Mouse (Mus musculus): Measurements from ENCODE around the gene Epb41. TPM values are rescaled to one million over a fixed set of nuclear protein-coding genes. Genes with fewer than 3 reads are reported as not detected.
A peak's percentile ranks its signal among the peaks of the same experiment; 100 is the strongest.

Gene Epb41
- total and polyA plus RNA-seq, 2 experiments from 2014 or later, result 29.4 to 77.1 TPM

DNA sequence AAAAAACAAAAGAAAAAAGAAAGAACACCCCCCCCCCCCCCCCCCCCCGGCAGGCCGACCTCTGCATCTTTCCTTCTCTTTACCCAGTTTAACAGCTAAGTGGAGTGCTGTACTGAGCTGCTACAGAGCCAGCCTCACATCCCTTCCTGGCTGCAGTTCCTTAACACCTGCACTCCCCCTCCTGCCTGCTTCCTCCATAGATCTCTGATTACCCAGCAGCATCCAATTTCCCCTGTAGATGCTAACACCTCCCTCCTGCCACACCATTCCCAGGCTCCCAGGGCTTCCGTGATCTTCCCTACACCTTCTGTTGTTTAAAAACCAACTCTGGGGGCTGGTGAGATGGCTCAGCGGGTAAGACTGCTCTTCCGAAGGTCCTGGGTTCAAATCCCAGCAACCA is 163.6 kb downstream of the Epb41 start:
- H3K4me1 ChIP-seq (ENCODE audit: insufficient read depth, low read length), result peaks cover 6% of the 10 kb centered on the region; the same call in 1 of the 2 replicates
- WGBS, result 75% methylated on average over 3 of the region's 5 CpGs
- DNase-seq (ENCODE audit: low spot score) (no peak), ATAC-seq (ENCODE audit: low FRiP score) (no peak)
- H3K27ac ChIP-seq (ENCODE audit: low read depth, low read length), result no peak overlapping the region
- H3K27me3 ChIP-seq (ENCODE audit: insufficient read depth, low read length), result peaks cover 21% of the 10 kb centered on the region
- no peak overlapping the region for H3K4me2 ChIP-seq (ENCODE audit: low read depth, low read length, poor library complexity, severe bottlenecking)
- no peaks in the 10 kb centered on the region for H3K36me3 ChIP-seq (ENCODE audit: insufficient read depth, low read length)
- TF ChIP-seq CTCF (IDR thresholded peaks at IDR 0.05), result no peak
- no peak overlapping the region for H3K4me3 ChIP-seq (ENCODE audit: low read depth, low read length)
- no peak overlapping the region for H3K9ac ChIP-seq (replicated peaks; ENCODE audit: low read length, poor library complexity, severe bottlenecking)
- no peaks in the 10 kb centered on the region for H3K9me3 ChIP-seq (ENCODE audit: low read length)

DNA sequence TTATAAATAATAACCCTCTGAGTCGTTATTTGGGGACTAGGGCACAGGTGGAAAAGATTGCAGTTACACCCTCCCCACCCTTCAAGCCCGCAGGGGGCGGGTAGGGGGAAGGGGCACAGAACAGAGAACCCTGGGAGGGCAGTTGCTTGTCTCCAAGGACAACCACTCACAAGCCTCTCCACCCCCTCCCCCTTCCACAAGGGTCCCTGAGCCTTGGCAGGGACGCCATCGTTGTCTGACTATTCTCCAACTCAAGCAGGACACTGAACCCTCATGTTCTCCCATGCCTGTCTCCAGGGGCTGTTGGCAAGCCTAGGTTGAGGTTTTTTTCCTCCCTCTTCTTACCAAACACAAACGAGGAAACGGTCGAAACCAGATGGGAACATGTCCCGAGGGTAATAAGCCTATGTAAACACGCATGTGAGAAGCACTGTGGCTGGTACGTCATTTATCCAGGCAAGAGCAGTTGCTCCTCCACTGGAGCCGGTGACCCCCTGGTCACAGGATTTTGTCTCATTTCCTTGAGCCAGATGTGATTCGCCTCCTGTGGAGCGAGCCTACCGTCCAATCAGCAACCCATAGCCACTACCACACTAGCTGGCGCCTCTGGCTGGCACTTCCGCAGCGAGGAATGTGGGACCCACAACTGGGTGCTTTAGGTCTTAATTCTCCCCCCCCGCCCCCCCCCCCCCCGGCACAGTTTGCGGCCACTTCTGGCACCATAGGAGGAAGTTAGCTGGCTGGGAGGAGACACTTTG is 164.7 kb downstream of the Epb41 start:
- WGBS, result 14% methylated on average over 18 of the region's 21 CpGs
- no peak for TF ChIP-seq CTCF (IDR thresholded peaks at IDR 0.05)
- Histone ChIP-seq H3K36me3 (ENCODE audit: insufficient read depth, low read length) (no peaks in the 10 kb centered on the region), H3K4me3 (ENCODE audit: low read depth, low read length) (no peak overlapping the region), H3K9ac (replicated peaks; ENCODE audit: low read length, poor library complexity, severe bottlenecking) (no peak overlapping the region), H3K27me3 (ENCODE audit: insufficient read depth, low read length) (peaks cover 12% of the 10 kb centered on the region), H3K4me1 (ENCODE audit: insufficient read depth, low read length) (0 out of 2 replicates have a peak, but pooled peaks cover 3% of the 10 kb centered on the region), H3K9me3 (ENCODE audit: low read length) (no peaks in the 10 kb centered on the region), H3K27ac (ENCODE audit: low read depth, low read length) (no peak overlapping the region), H3K4me2 (ENCODE audit: low read depth, low read length, poor library complexity, severe bottlenecking) (peak overlapping the region; percentile 18; the same call in 1 of the 2 replicates)
- no peak for ATAC-seq (ENCODE audit: low FRiP score)
- peak; percentile 49 for DNase-seq (ENCODE audit: low spot score)

DNA sequence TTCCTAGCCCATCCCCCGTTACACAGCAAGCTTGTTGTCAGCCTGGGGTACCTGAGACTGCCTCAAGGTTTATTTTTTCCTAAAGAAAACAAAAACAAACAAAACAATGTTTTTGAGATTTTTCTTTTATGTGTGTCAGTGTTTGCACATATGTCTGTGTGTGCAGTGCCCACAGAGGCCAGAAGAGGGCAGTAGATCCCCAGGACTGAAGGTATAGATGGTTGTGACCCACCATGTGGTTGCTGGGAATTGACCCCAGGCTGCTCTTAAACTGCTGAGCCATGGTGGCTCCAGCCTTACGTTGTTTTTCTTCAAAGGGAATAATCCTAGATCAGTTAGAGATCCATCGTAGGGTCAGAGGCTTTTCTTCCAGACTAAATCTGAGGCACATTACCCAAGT is 167.2 kb downstream of the Epb41 start:
- peak; percentile 56 for TF ChIP-seq CTCF (IDR thresholded peaks at IDR 0.05)
- Histone ChIP-seq H3K4me1 (ENCODE audit: insufficient read depth, low read length) (no peaks in the 10 kb centered on the region), H3K27ac (ENCODE audit: low read depth, low read length) (no peak overlapping the region), H3K27me3 (ENCODE audit: insufficient read depth, low read length) (peaks cover 6% of the 10 kb centered on the region; the same call in 1 of the 2 replicates), H3K4me3 (ENCODE audit: low read depth, low read length) (no peak overlapping the region), H3K9ac (replicated peaks; ENCODE audit: low read length, poor library complexity, severe bottlenecking) (no peak overlapping the region), H3K4me2 (ENCODE audit: low read depth, low read length, poor library complexity, severe bottlenecking) (no peak overlapping the region), H3K9me3 (ENCODE audit: low read length) (no peaks in the 10 kb centered on the region), H3K36me3 (ENCODE audit: insufficient read depth, low read length) (no peaks in the 10 kb centered on the region)
- DNase-seq (ENCODE audit: low spot score) (no peak), ATAC-seq (ENCODE audit: low FRiP score) (no peak)
- WGBS, result 89% methylated on average over 3 of the region's 3 CpGs

DNA sequence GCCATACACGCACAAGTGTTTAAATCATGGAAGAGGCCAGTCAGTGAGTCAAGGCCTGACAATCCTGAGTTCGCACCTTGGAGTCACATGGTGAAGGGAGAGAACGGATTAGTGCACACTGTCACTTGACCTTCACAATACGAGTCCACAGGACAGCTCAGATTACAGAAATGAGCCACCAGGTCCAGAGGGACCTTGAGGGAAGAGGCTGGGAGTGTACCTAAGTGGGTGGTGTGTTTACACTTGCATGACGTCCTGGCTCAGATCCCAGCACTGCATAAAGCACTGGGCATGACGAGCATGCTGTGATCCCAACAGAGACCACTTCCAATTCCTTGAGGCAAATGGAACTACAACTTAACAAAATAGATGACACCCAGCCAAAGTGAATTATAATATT is 168.7 kb downstream of the Epb41 start:
- DNase-seq (ENCODE audit: low spot score) (no peak), ATAC-seq (ENCODE audit: low FRiP score) (no peak)
- peaks cover 7% of the 10 kb centered on the region for H3K36me3 ChIP-seq (ENCODE audit: insufficient read depth, low read length)
- no peak for TF ChIP-seq CTCF (IDR thresholded peaks at IDR 0.05)
- WGBS, result 76% methylated on average over 6 of the region's 6 CpGs
- H3K27me3 ChIP-seq (ENCODE audit: insufficient read depth, low read length), result no peaks in the 10 kb centered on the region
- no peaks in the 10 kb centered on the region for H3K9me3 ChIP-seq (ENCODE audit: low read length)
- H3K27ac ChIP-seq (ENCODE audit: low read depth, low read length), result no peak overlapping the region
- H3K4me3 ChIP-seq (ENCODE audit: low read depth, low read length), result no peak overlapping the region
- no peak overlapping the region for H3K4me2 ChIP-seq (ENCODE audit: low read depth, low read length, poor library complexity, severe bottlenecking)
- H3K4me1 ChIP-seq (ENCODE audit: insufficient read depth, low read length), result no peaks in the 10 kb centered on the region
- H3K9ac ChIP-seq (replicated peaks; ENCODE audit: low read length, poor library complexity, severe bottlenecking), result no peak overlapping the region

DNA sequence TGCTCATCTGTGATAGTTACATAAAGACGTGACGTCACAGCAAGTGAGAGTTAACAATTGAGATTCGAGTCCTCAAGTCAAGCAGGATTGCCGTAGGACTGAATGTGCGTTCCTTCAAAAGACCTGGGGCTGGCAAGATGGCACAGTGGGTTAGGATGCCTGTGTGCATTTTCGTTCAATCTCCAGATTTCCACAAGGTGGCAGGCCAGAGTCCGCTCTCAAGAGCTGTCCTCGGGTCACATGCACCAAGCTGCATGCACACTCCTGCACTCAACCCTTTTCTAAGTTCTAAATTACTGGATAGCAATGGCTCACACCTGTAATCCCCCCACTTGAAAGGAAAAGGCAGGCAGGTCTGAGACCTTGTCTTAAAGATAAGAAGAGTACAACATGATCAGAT is 170.6 kb downstream of the Epb41 start:
- DNase-seq (ENCODE audit: low spot score) (peak; percentile 68), ATAC-seq (ENCODE audit: low FRiP score) (peak; percentile 31; the same call in 1 of the 2 replicates)
- Histone ChIP-seq H3K36me3 (ENCODE audit: insufficient read depth, low read length) (peaks cover 24% of the 10 kb centered on the region), H3K4me1 (ENCODE audit: insufficient read depth, low read length) (no peaks in the 10 kb centered on the region), H3K4me2 (ENCODE audit: low read depth, low read length, poor library complexity, severe bottlenecking) (no peak overlapping the region), H3K9ac (replicated peaks; ENCODE audit: low read length, poor library complexity, severe bottlenecking) (no peak overlapping the region), H3K27me3 (ENCODE audit: insufficient read depth, low read length) (no peaks in the 10 kb centered on the region), H3K4me3 (ENCODE audit: low read depth, low read length) (no peak overlapping the region), H3K27ac (ENCODE audit: low read depth, low read length) (no peak overlapping the region), H3K9me3 (ENCODE audit: low read length) (no peaks in the 10 kb centered on the region)
- peak; percentile 80 for TF ChIP-seq CTCF (IDR thresholded peaks at IDR 0.05)
- WGBS, result 53% methylated on average over 8 of the region's 8 CpGs

DNA sequence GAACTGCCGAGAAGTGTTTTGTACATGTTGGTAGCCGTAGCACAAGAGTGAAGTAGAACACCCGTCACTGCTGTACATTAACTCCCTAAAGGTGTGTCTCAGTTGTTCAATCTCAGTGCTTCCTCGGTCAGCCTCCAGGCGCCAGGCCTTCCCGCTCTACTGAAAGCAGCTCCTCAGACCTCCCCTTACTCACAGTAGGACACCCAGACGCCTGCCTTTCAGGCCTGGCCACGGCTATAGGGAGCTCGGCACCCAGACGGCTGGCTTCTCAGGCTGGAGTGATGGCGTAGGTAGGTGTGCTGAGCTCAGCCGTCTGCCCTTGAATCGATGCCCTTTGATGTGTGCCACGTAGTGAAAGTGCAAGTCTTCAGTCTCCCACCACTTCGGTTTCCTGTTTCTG is 174.0 kb downstream of the Epb41 start:
- Histone ChIP-seq H3K9me3 (ENCODE audit: low read length) (no peaks in the 10 kb centered on the region), H3K36me3 (ENCODE audit: insufficient read depth, low read length) (peaks cover 42% of the 10 kb centered on the region), H3K4me2 (ENCODE audit: low read depth, low read length, poor library complexity, severe bottlenecking) (no peak overlapping the region), H3K9ac (replicated peaks; ENCODE audit: low read length, poor library complexity, severe bottlenecking) (no peak overlapping the region), H3K27me3 (ENCODE audit: insufficient read depth, low read length) (no peaks in the 10 kb centered on the region), H3K4me3 (ENCODE audit: low read depth, low read length) (no peak overlapping the region), H3K4me1 (ENCODE audit: insufficient read depth, low read length) (no peaks in the 10 kb centered on the region), H3K27ac (ENCODE audit: low read depth, low read length) (no peak overlapping the region)
- no peak for TF ChIP-seq CTCF (IDR thresholded peaks at IDR 0.05)
- 86% methylated on average over 15 of the region's 15 CpGs for WGBS
- DNase-seq (ENCODE audit: low spot score), result no peak
- no peak for ATAC-seq (ENCODE audit: low FRiP score)
